Mouse (Mus musculus): ENCODE results near the gene Nipal4.

Nipal4 gene

GRCm38 (mm10) chr11:46168506-46168905 is 2.2 kb upstream of the Nipal4 start:
- DNase-seq (ENCODE audit: low read depth, low spot score) = no peak

GRCm38 (mm10) chr11:46157462-46157861 is 8.8 kb downstream of the Nipal4 start:
- no peak for DNase-seq (ENCODE audit: low read depth, low spot score)

GRCm38 (mm10) chr11:46156945-46157344 is 9.4 kb downstream of the Nipal4 start:
- no peak for DNase-seq (ENCODE audit: low read depth, low spot score)

GRCm38 (mm10) chr11:46146619-46147018 is 19.7 kb downstream of the Nipal4 start:
- no peak for DNase-seq (ENCODE audit: low read depth, low spot score)

- DNase-seq (ENCODE audit: low read depth, low spot score) = no peak
Measured at GRCm38 (mm10) chr11:46145163-46145875, 21.0 kb downstream of the Nipal4 start.

- DNase-seq (ENCODE audit: low read depth, low spot score) = no peak
Measured at GRCm38 (mm10) chr11:46143342-46143741, 23.0 kb downstream of the Nipal4 start.

GRCm38 (mm10) chr11:46134899-46135298 is 31.4 kb downstream of the Nipal4 start:
- DNase-seq (ENCODE audit: low read depth, low spot score) = no peak

- DNase-seq (ENCODE audit: low read depth, low spot score) = no peak
Measured at GRCm38 (mm10) chr11:46131022-46131986, 35.0 kb downstream of the Nipal4 start.

GRCm38 (mm10) chr11:46128548-46128945 is 37.8 kb downstream of the Nipal4 start:
- DNase-seq (ENCODE audit: low read depth, low spot score) = no peak

- DNase-seq (ENCODE audit: low read depth, low spot score) = no peak
Measured at GRCm38 (mm10) chr11:46127621-46128547, 38.4 kb downstream of the Nipal4 start.

GRCm38 (mm10) chr11:46126827-46127410 is 39.4 kb downstream of the Nipal4 start:
- DNase-seq (ENCODE audit: low read depth, low spot score) = no peak

- DNase-seq (ENCODE audit: low read depth, low spot score) = no peak
Measured at GRCm38 (mm10) chr11:46126317-46126716, 40.0 kb downstream of the Nipal4 start.

GRCm38 (mm10) chr11:46125835-46126229 is 40.5 kb downstream of the Nipal4 start:
- no peak for DNase-seq (ENCODE audit: low read depth, low spot score)

GRCm38 (mm10) chr11:46125093-46125834 is 41.0 kb downstream of the Nipal4 start:
- DNase-seq (ENCODE audit: low read depth, low spot score) = no peak

GRCm38 (mm10) chr11:46123328-46123866 is 42.9 kb downstream of the Nipal4 start:
- no peak for DNase-seq (ENCODE audit: low read depth, low spot score)

- DNase-seq (ENCODE audit: low read depth, low spot score) = no peak
Measured at GRCm38 (mm10) chr11:46122875-46123274, 43.4 kb downstream of the Nipal4 start.

- no peak for DNase-seq (ENCODE audit: low read depth, low spot score)
Measured at GRCm38 (mm10) chr11:46121666-46122065, 44.6 kb downstream of the Nipal4 start.

- DNase-seq (ENCODE audit: low read depth, low spot score) = no peak
Measured at GRCm38 (mm10) chr11:46120084-46120483, 46.2 kb downstream of the Nipal4 start.

- no peak for DNase-seq (ENCODE audit: low read depth, low spot score)
Measured at GRCm38 (mm10) chr11:46119624-46120023, 46.7 kb downstream of the Nipal4 start.

GRCm38 (mm10) chr11:46116510-46116909 is 49.8 kb downstream of the Nipal4 start:
- no peak for DNase-seq (ENCODE audit: low read depth, low spot score)
